Mouse (Mus musculus) intestine, postnatal 0 days (tissue): ENCODE data around the gene Cyp2d12. TPM values are rescaled to one million over a fixed set of nuclear protein-coding genes. Genes with fewer than 3 reads are reported as not detected.
A peak's percentile ranks its signal among the peaks of the same experiment; 100 is the strongest.
"Not testable (repeated sequence)": the region's sequence is repeated elsewhere in the genome, so short reads cannot be mapped to it uniquely, and the experiment has no call there.

Experiments used
- ATAC-seq: fragments of 200-750 bp; cut with Nextera tagmentation; 2 replicates; pipeline ENCODE4 v1.8.0; 2017; ENCODE audit warnings: mild to moderate bottlenecking, moderate TSS enrichment, moderate library complexity
- H3K27ac ChIP-seq: fragments of 300-500 bp; sonication (generic); 2 replicates; pipeline ENCODE4 v1.5.1; 2014; ENCODE audit warnings: mild to moderate bottlenecking, low read depth, low read length, moderate library complexity
- H3K27me3 ChIP-seq: fragments of 300-500 bp; sonication (generic); replicated peaks from 2 replicates; pipeline ENCODE4 v1.6.1; 2014; ENCODE audit warnings: low read length, mixed read lengths; ENCODE audit not compliant: control insufficient read depth, insufficient read depth
- H3K36me3 ChIP-seq: fragments of 300-500 bp; sonication (generic); 2 replicates; pipeline ENCODE4 v1.6.1; 2014; ENCODE audit warnings: mild to moderate bottlenecking, moderate library complexity; ENCODE audit not compliant: control insufficient read depth, insufficient read depth
- H3K4me1 ChIP-seq: fragments of 300-500 bp; sonication (generic); replicated peaks from 2 replicates; pipeline ENCODE4 v1.6.1; 2014; ENCODE audit warnings: antibody characterized with exemption, low read length, mixed read lengths; ENCODE audit not compliant: control insufficient read depth, insufficient read depth
- H3K4me2 ChIP-seq: fragments of 300-500 bp; sonication (generic); replicated peaks from 2 replicates; pipeline ENCODE4 v1.6.1; 2014; ENCODE audit warnings: low read depth, mild to moderate bottlenecking, moderate library complexity
- H3K4me3 ChIP-seq: fragments of 300-500 bp; sonication (generic); 2 replicates; pipeline ENCODE4 v1.5.1; 2014; ENCODE audit warnings: low read depth, low read length
- H3K9ac ChIP-seq: fragments of 300-500 bp; sonication (generic); 2 replicates; pipeline ENCODE4 v1.6.1; 2014; ENCODE audit warnings: mild to moderate bottlenecking, low read depth, low read length
- H3K9me3 ChIP-seq: fragments of 300-500 bp; sonication (generic); 2 replicates; pipeline ENCODE4 v1.6.1; 2016; ENCODE audit warnings: mixed run types; ENCODE audit not compliant: control insufficient read depth
- CTCF ChIP-seq: sonication (generic); IDR thresholded peaks from 2 replicates; pipeline ENCODE4 v1.5.1; 2016; ENCODE audit warnings: low read depth, mild to moderate bottlenecking, control low read depth, antibody characterized with exemption, moderate library complexity
- WGBS: fragments of 180-500 bp; shearing (Covaris S2); extraction: QIAGEN DNeasy Blood & Tissue Kit; methylation state at CpG from one replicate; pipeline ENCODE4 v1.1.7; 2014; 5-methylcytosine and 5-hydroxymethylcytosine counted together
- polyA plus RNA-seq: library from polyadenylated mRNA; unstranded; fragments of >200 nt; fragmentation: Nextera tagmentation; extraction: Ambion mirVana; gene quantifications from 2 replicates; pipeline ENCODE4 v1.2.1, GENCODE M21; 2015

Gene Cyp2d12
- not detected in 2 replicates for polyA plus RNA-seq

DNA sequence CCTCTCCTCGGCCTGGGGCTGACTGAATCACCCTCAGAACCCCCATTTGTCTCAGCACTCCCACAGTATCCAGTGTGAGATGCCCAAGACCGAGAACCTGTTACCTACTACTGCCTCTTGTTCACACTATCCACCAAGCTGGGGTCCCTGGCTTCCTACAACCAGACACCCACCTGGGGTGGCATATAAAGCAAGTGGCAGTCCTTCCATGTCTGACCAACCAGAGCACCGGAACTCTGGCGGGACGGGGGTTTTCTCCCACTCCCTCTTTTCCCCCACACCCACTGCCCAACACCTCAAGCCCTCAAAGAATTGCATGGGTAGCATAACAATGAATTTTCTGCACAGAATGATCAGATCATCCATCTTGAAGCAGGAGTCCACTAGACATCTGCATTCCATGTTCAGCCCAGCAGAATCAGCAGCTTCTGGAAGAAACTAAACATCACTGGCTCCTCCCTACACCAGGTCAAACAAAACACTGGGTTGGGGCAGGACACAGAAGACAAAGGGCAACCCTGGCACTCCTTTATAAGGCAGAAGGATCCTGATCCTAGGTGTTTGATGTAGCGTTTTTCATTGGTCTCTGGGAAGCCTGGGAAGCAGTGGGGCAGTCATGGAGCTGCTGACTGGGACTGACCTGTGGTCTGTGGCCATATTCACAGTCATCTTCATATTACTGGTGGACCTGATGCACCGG lies at the start of gene Cyp2d12:
TSS of gene Cyp2d12 (plus strand) at position 542 of the 700 bp plus-strand sequence.
- no peak for TF ChIP-seq CTCF
- ATAC-seq = no peak
- Histone ChIP-seq H3K4me3 (no peak within 1 kb of the TSS), H3K27ac (no peak within 1 kb of the TSS), H3K36me3 (no peaks in the 10 kb centered on the region), H3K4me1 (no peaks in the 10 kb centered on the region), H3K4me2 (no peak within 1 kb of the TSS), H3K9ac (no peak within 1 kb of the TSS), H3K27me3 (no peaks in the 10 kb centered on the region), H3K9me3 (peaks cover 9% of the 10 kb centered on the region; the same call in 1 of the 2 replicates)
- 79% methylated on average over 7 of the region's 7 CpGs for WGBS

DNA sequence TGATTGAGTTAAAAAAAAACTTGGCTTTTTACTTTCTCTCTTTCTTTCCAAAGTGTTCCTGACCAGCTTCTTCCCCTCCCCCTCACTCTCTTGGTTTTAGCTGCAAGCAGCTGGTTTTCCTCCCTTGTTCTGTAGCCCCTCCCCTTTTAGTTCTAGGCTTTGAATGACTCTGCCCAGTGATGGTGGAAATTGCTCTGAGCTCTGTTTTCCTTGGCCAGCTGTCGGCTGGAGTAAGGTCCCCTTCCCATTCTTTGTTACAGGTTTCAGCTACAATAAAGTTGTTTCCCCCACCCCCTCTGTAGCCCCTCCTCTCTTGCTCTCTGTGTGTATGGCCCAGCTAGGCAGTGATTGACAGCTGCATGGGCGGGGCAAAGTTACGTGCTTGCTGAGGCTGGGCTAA lies 47.9 kb upstream of the Cyp2d12 start:
- no peak overlapping the region for H3K4me3 ChIP-seq
- TF ChIP-seq CTCF = no peak
- H3K9ac ChIP-seq = no peak overlapping the region
- no peaks in the 10 kb centered on the region for H3K36me3 ChIP-seq
- no peaks in the 10 kb centered on the region for H3K9me3 ChIP-seq
- 69% methylated on average over 3 of the region's 3 CpGs for WGBS
- ATAC-seq = no peak
- no peak overlapping the region for H3K4me2 ChIP-seq
- no peaks in the 10 kb centered on the region for H3K27me3 ChIP-seq
- no peaks in the 10 kb centered on the region for H3K4me1 ChIP-seq
- no peak overlapping the region for H3K27ac ChIP-seq

DNA sequence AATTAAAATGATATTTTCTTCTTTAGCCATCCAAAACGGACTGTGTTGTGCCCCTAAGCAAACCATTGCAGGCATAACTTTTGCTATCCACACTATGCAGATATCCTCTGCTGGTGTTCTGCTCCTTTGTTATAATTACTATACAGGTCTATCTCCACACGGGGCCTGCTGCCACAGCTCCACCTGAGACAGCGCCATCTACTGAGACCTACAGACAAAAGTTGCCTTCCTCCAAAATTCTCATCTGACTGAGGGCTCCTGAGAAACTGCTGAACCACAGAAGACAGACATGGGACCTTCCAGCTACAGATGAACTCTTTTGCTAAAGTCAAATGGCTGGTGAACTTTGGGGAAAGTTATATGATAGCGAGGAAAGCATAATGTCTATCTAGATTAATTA lies 47.1 kb upstream of the Cyp2d12 start:
- not testable (repeated sequence) for H3K27me3 ChIP-seq, H3K4me1 ChIP-seq, H3K9me3 ChIP-seq, ATAC-seq, H3K4me2 ChIP-seq, H3K9ac ChIP-seq, H3K36me3 ChIP-seq, H3K27ac ChIP-seq, H3K4me3 ChIP-seq
- WGBS = 57% methylated on average over 4 of the region's 4 CpGs
- TF ChIP-seq CTCF = peak; percentile 40

DNA sequence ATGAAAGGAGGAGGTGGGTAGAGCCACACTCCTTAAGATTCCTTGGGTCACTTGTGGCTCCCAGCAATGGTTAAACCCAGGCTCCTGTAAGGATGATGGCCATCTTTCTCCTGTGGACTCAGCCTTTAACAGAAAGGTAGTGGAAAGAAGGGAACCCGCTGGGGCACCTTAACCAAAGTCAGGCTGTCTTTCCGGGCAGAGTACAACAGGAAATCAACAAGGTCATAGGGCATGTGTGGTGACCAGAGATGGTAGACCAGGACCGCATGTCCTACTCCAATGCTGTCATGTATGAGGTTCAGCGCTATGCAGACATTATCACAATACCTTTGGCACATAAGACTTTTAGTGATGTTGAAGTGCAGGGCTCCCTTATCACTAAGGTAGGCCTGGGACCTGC lies 45.4 kb upstream of the Cyp2d12 start:
- not testable (repeated sequence) for H3K4me2 ChIP-seq, ATAC-seq, H3K9me3 ChIP-seq, H3K9ac ChIP-seq, H3K4me1 ChIP-seq, H3K27ac ChIP-seq, H3K36me3 ChIP-seq, H3K4me3 ChIP-seq, H3K27me3 ChIP-seq
- whole genome bisulfite sequencing = 86% methylated on average over 4 of the region's 4 CpGs

DNA sequence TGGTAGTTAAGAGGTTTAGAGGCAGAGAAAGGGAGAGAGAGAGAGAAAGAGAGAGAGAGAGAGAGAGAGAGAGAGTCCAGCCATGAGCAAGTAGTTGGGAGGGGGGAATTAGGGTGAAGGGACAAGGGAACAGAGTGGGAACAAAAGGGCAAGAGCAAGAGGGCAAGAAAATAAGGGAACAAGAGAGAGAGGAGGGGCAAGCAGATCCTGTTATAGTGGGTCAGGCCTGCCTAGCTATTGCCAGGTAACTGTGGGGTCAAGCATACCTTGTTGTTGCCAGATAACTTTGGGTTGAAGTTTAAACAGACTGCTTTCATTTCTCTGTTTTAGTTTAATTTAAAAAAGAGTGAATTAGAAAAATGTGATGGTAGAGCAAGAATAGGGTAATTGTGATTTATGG lies 44.4 kb upstream of the Cyp2d12 start:
- not testable (repeated sequence) for H3K27me3 ChIP-seq, H3K27ac ChIP-seq, H3K36me3 ChIP-seq, H3K4me2 ChIP-seq, H3K9me3 ChIP-seq, ATAC-seq, H3K4me3 ChIP-seq, H3K4me1 ChIP-seq, H3K9ac ChIP-seq

DNA sequence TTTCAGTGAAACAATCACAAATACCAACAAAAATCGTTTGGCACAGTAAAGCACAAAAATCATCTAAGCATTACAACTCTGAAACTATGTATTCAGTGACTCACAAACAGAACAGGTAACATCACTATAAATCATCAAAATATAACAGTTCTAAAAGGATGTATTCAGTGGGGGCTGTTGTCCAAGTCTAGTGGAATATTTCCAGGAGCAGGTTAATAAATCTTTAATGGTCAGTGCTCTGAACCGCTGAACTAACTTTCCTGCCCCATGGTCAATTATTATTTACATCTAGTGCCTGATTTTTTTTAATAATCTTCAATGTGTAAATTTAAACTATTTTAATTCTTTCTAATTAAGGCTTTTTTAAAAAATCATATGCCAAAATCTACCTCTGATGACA lies 42.8 kb upstream of the Cyp2d12 start:
- H3K9me3 ChIP-seq, ATAC-seq, H3K27me3 ChIP-seq, H3K9ac ChIP-seq, H3K4me2 ChIP-seq, H3K36me3 ChIP-seq, H3K27ac ChIP-seq, H3K4me3 ChIP-seq, H3K4me1 ChIP-seq: not testable (repeated sequence)
- WGBS = 68% methylated on average over 2 of the region's 2 CpGs

DNA sequence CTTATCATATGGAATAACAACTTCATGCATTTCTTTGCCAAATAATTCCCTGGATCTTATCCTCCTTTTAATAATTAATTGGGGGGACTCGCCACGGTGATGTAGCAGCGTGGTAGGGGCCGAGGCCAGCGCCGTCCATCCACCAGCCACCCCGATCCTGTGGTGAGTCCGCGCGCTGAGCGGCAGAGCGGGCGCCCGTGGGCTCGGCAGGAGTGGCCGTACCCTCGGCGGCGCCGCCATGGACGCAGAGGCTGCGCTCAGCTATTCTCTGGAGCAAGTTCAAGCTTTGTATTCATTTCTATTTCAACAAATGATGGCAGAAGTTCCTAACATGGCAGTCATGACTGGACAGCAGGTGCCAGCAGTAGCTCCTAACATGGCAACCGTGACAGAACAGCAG lies 38.7 kb upstream of the Cyp2d12 start:
- H3K4me2 ChIP-seq, ATAC-seq, H3K4me1 ChIP-seq, H3K4me3 ChIP-seq, H3K9ac ChIP-seq, H3K27ac ChIP-seq, H3K9me3 ChIP-seq, H3K27me3 ChIP-seq, H3K36me3 ChIP-seq: not testable (repeated sequence)
- WGBS = 89% methylated on average over 23 of the region's 23 CpGs

DNA sequence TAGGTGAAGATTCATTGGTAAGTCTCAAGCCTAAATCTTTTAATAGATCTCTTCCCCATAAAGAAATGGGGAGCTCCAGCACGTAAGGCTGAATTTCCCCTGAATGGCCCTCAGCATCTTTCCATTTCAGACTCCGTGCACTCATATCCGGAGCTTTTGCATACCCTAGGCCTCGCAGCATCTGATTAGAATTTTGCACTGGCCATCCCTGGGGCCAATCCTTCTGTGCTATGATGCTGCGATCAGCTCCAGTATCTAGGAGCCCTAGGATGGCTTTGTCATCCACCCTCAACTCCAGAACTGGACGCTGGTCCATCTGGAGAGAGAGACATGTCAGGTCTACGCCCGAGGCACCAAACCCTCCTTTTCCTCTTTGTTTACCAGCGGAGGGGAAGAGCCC lies 27.5 kb upstream of the Cyp2d12 start:
- WGBS = 87% methylated on average over 5 of the region's 9 CpGs
- not testable (repeated sequence) for H3K4me2 ChIP-seq, H3K36me3 ChIP-seq, H3K27me3 ChIP-seq, H3K4me1 ChIP-seq, H3K9me3 ChIP-seq, H3K27ac ChIP-seq, ATAC-seq, H3K4me3 ChIP-seq, H3K9ac ChIP-seq

DNA sequence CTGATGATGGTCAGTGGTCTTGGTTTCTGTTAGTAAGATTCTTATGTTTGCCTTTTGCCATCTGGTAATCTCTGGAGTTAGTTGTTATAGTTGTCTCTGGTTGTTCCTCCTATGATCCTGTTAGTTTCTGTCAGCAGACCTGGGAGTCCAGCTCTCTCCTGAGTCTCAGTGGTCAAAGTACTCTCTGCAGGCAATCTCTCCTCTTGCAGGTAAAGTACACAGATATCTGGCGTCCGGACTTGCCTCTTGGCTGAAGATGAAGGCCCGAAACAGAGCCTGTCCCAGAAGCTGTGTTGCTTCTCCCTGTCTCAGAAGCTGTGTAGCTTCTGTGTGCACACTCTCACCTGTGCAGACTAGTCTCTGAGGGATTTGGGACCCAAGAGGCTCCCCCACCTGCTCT lies 22.2 kb upstream of the Cyp2d12 start:
- H3K4me3 ChIP-seq, ATAC-seq, H3K9ac ChIP-seq, H3K4me1 ChIP-seq, H3K27me3 ChIP-seq, H3K4me2 ChIP-seq, H3K27ac ChIP-seq, H3K9me3 ChIP-seq, H3K36me3 ChIP-seq: not testable (repeated sequence)
- 89% methylated on average over 3 of the region's 3 CpGs for WGBS
